Mouse (Mus musculus) heart, postnatal 0 days (tissue): Measurements from ENCODE around the gene Olfr1450. TPM values are rescaled to one million over a fixed set of nuclear protein-coding genes. Genes with fewer than 3 reads are reported as not detected.
"Not testable (repeated sequence)": the region's sequence is repeated elsewhere in the genome, so short reads cannot be mapped to it uniquely, and the experiment has no call there.

ENCODE experiments used
- ATAC-seq: fragments of 200-750 bp; cut with Nextera tagmentation; 2 replicates; pipeline ENCODE4 v1.8.0; 2017; ENCODE audit warnings: low read depth, moderate number of reproducible peaks, moderate library complexity; ENCODE audit not compliant: insufficient read depth
- DNase-seq: peaks from one replicate; pipeline ENCODE4 v3.0.0-alpha.2; 2016; ENCODE audit warnings: low spot score
- H3K27ac ChIP-seq: fragments of 300-500 bp; sonication (generic); 2 replicates; pipeline ENCODE4 v1.5.1; 2014; ENCODE audit warnings: low read depth, mild to moderate bottlenecking
- H3K27me3 ChIP-seq: fragments of 300-500 bp; sonication (generic); 2 replicates; pipeline ENCODE4 v1.6.1; 2014; ENCODE audit warnings: low read length, mixed read lengths; ENCODE audit not compliant: control insufficient read depth, insufficient read depth
- H3K36me3 ChIP-seq: fragments of 300-500 bp; sonication (generic); replicated peaks from 2 replicates; pipeline ENCODE4 v1.6.1; 2014; ENCODE audit warnings: low read length, mixed read lengths; ENCODE audit not compliant: control insufficient read depth, insufficient read depth
- H3K4me1 ChIP-seq: fragments of 300-500 bp; sonication (generic); 2 replicates; pipeline ENCODE4 v1.6.1; 2014; ENCODE audit warnings: antibody characterized with exemption; ENCODE audit not compliant: control insufficient read depth, insufficient read depth
- H3K4me2 ChIP-seq: fragments of 300-500 bp; sonication (generic); 2 replicates; pipeline ENCODE4 v1.6.1; 2014; ENCODE audit warnings: low read depth, mild to moderate bottlenecking, low read length, moderate library complexity
- H3K4me3 ChIP-seq: fragments of 300-500 bp; sonication (generic); 2 replicates; pipeline ENCODE4 v1.5.1; 2014; ENCODE audit warnings: low read depth, low read length
- H3K9ac ChIP-seq: fragments of 300-500 bp; sonication (generic); replicated peaks from 2 replicates; pipeline ENCODE4 v1.6.1; 2014; ENCODE audit warnings: low read depth, low read length, mixed read lengths
- H3K9me3 ChIP-seq: fragments of 300-500 bp; sonication (generic); replicated peaks from 2 replicates; pipeline ENCODE4 v1.6.1; 2016; ENCODE audit warnings: low read length; ENCODE audit not compliant: control insufficient read depth
- CTCF ChIP-seq: IDR thresholded peaks from 2 replicates; pipeline ENCODE4 v1.5.1; 2016; ENCODE audit warnings: antibody characterized with exemption, control low read depth, low read depth
- EP300 ChIP-seq: IDR thresholded peaks from 2 replicates; pipeline ENCODE4 v1.6.1; 2016; ENCODE audit warnings: antibody characterized with exemption, low read depth
- WGBS: fragments of 180-500 bp; shearing (Covaris S2); extraction: QIAGEN DNeasy Blood & Tissue Kit; methylation state at CpG from one replicate; pipeline ENCODE4 v1.1.7; 2014; 5-methylcytosine and 5-hydroxymethylcytosine counted together
- polyA plus RNA-seq: library from polyadenylated mRNA; unstranded; fragments of >200 nt; fragmentation: Nextera tagmentation; extraction: Ambion mirVana; gene quantifications from 2 replicates; pipeline ENCODE4 v1.2.1, GENCODE M21; 2015
- total RNA-seq: library from RNA; depleted of rRNA; stranded (reverse); fragments of >200 nt; gene quantifications from 2 replicates; pipeline ENCODE4 v1.2.3, GENCODE M21; 2014; ENCODE audit warnings: low replicate concordance; rRNA removed

Olfr1450 gene
- total RNA-seq, result not detected in 2 replicates
- not detected in 2 replicates for polyA plus RNA-seq

DNA sequence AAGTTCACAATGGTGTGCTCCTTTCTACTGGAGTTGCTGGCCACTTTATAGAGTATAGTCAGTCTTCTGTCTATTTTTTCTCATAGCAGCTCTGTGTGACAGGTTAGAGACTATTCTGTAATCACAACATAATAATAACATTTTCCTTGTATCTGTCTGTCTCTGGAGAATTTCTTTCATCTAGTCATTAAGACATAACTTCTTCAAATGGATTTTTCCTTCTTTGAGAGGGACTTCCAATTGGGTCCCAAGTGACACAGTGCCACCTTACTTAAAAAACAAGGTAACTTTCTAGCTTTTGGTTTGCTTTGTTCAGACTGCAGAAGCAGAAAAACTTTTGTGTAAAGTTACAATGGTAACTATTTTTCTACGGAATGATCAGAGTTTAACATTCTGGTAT is at the start of gene Olfr1450:
TSS of gene Olfr1450 (plus strand) at position 301 of the 400 bp plus-strand sequence.
- H3K36me3 ChIP-seq, result no peaks in the 10 kb centered on the region
- H3K4me1 ChIP-seq, result no peaks in the 10 kb centered on the region
- no peak within 1 kb of the TSS for H3K4me3 ChIP-seq
- no peak for TF ChIP-seq EP300
- TF ChIP-seq CTCF, result no peak
- WGBS, result 74% methylated on average over 1 of the region's 1 CpGs
- no peak within 1 kb of the TSS for H3K9ac ChIP-seq
- H3K27ac ChIP-seq, result no peak within 1 kb of the TSS
- no peak within 1 kb of the TSS for H3K4me2 ChIP-seq
- ATAC-seq, result no peak
- H3K27me3 ChIP-seq, result no peaks in the 10 kb centered on the region
- H3K9me3 ChIP-seq, result no peaks in the 10 kb centered on the region; the same call in 1 of the 2 replicates
- no peak for DNase-seq

DNA sequence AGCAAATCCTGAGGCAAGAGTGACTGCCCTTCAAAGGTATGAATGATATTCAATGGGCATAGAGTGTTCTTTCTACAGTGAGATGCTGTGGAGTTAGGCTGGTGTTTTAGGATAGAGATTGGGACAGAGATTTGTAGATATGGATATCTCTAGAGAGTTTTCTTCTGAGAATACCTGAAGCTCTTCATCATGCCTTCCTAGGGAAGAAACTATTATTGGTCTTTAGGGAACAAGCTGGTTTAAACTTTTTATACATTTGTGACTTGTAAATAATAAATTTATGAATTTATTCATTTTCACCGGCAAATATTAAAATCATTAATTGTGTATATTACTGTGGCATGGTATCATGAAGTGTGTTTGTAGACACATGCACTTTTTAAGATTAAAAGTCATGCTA is 46.4 kb upstream of the Olfr1450 start, which contains the start of gene Olfr1447:
TSS of gene Olfr1447 (minus strand) at position 101 of the 400 bp plus-strand sequence.
- Histone ChIP-seq H3K9me3 (peaks cover 7% of the 10 kb centered on the region; the same call in 1 of the 2 replicates), H3K4me3 (no peak within 1 kb of the TSS), H3K27me3 (no peaks in the 10 kb centered on the region), H3K4me1 (no peaks in the 10 kb centered on the region), H3K9ac (no peak within 1 kb of the TSS), H3K27ac (no peak within 1 kb of the TSS), H3K36me3 (no peaks in the 10 kb centered on the region), H3K4me2 (no peak within 1 kb of the TSS)
- ATAC-seq, result no peak
- no peak for TF ChIP-seq CTCF
- TF ChIP-seq EP300, result no peak
- 80% methylated on average over 1 of the region's 1 CpGs for WGBS
- DNase-seq, result no peak

DNA sequence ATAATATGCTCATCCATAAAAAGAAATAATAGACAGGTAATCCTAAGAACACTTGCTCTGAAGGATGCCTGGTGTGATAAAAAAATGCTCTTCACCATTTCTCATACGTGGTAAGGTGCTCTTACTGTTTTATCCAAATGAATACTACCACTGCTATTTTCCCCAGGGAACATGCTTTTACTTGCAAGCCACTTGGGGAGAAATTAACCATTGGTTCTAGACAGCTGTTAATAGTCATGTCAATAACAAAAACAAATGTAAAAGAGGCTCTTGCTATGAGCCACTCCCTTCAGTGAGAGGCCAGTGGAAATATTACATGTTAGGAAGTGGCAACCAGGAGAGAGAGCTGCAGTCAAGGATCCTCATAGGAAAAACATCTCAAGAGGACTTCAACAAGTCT is 25.7 kb upstream of the Olfr1450 start, which contains the start of gene Olfr1448:
TSS of gene Olfr1448 (minus strand) at position 101 of the 400 bp plus-strand sequence.
- WGBS, result 42% methylated on average over 1 of the region's 1 CpGs
- H3K4me2 ChIP-seq, result no peak within 1 kb of the TSS
- H3K36me3 ChIP-seq, result no peaks in the 10 kb centered on the region
- no peak for ATAC-seq
- no peak within 1 kb of the TSS for H3K27ac ChIP-seq
- H3K9ac ChIP-seq, result no peak within 1 kb of the TSS
- H3K9me3 ChIP-seq, result no peaks in the 10 kb centered on the region
- H3K4me1 ChIP-seq, result no peaks in the 10 kb centered on the region
- H3K27me3 ChIP-seq, result no peaks in the 10 kb centered on the region
- DNase-seq, result no peak
- no peak within 1 kb of the TSS for H3K4me3 ChIP-seq
- TF ChIP-seq EP300, result no peak
- no peak for TF ChIP-seq CTCF

DNA sequence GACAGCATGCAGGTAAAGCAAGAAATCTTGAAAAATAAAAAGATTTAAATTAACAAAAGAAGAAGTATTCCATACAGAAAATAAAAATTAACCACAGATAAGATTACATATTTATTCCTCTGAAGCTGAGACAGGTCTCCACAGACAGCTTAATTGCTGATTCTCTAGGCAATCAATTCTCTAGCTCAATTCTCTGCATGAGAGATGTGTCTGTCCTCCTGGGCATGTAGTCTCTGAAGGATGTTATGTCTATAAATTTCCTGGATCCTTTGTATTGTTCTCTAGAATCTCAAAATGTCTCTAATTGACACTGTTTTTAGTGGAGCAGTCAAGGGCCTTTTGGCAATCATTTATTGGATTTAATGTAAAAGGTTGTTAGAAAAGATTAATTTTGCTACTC is 19.5 kb upstream of the Olfr1450 start, which contains the start of gene Olfr1449:
TSS of gene Olfr1449 (plus strand) at position 301 of the 400 bp plus-strand sequence.
- no peak for ATAC-seq
- Histone ChIP-seq H3K9me3 (no peaks in the 10 kb centered on the region), H3K4me3 (no peak within 1 kb of the TSS), H3K9ac (no peak within 1 kb of the TSS), H3K4me1 (no peaks in the 10 kb centered on the region), H3K36me3 (no peaks in the 10 kb centered on the region), H3K4me2 (no peak within 1 kb of the TSS), H3K27ac (no peak within 1 kb of the TSS), H3K27me3 (no peaks in the 10 kb centered on the region)
- TF ChIP-seq CTCF, result no peak
- TF ChIP-seq EP300, result no peak
- DNase-seq, result no peak

DNA sequence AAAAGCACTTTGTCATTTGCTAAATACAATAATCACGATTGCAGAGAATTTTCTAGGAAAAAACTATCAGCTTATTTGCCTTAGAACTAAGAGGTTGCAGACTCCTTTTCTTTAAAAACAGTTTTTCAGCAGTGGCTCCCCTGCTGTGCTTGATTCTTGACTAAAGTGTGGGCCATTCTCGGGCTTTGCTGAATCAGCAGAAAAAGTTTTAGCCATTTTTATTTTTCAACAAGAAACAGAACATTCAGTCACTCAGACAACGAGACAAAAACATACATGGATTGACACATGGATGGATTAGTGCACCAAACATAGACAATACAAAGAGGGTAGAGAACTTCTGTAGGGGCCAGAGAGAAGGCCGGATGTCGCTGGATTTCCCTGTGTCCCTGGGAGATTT is 20.0 kb downstream of the Olfr1450 start:
- not testable (repeated sequence) for H3K4me2 ChIP-seq, H3K27ac ChIP-seq, DNase-seq, H3K9ac ChIP-seq, H3K27me3 ChIP-seq, H3K4me1 ChIP-seq, H3K4me3 ChIP-seq, H3K9me3 ChIP-seq, H3K36me3 ChIP-seq, ATAC-seq
- whole genome bisulfite sequencing, result 73% methylated on average over 5 of the region's 5 CpGs

DNA sequence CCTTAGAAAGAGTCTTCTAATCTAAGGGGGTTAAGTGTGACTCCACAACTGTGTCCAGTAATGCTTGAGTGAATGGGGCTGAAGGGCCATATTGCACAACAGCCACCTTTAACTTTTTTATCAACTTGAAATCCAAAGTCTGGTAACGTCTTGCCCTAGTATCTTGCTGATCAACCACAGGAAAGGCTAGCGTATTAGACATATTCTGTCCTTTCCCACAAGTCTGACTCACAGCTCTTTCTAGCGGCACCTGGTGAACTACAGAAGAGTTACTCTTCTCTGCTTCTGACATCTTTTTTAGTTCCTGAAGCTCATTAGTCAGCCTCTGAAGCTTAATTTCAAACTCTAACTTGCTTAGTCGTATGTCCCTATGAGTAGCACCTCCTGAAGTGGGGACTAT is 42.3 kb downstream of the Olfr1450 start:
- H3K9ac ChIP-seq, result not testable (repeated sequence)
- WGBS, result 81% methylated on average over 4 of the region's 4 CpGs

More for the DNA sequence above, 42.3 kb downstream of the Olfr1450 start:
- H3K4me2 ChIP-seq, H3K36me3 ChIP-seq, ATAC-seq, H3K4me3 ChIP-seq, H3K4me1 ChIP-seq, H3K9me3 ChIP-seq, H3K27me3 ChIP-seq, DNase-seq, H3K27ac ChIP-seq: not testable (repeated sequence)
